Mouse (Mus musculus) kidney, adult 2 months (tissue): Measurements from ENCODE around the gene Cyth3.

ENCODE experiments used
- CTCF ChIP-seq: fragments of 200-500 bp; conservative IDR thresholded peaks from 2 replicates; pipeline ENCODE4 v1.5.1; 2011; ENCODE audit warnings: low read depth, mild to moderate bottlenecking, control low read depth, low read length, moderate library complexity, mixed read lengths; ENCODE audit not compliant: insufficient read depth, insufficient read length
- POLR2A ChIP-seq: fragments of 200-500 bp; IDR thresholded peaks from one replicate; pipeline ENCODE4 v1.6.1; 2011; ENCODE audit warnings: low read depth, low read length, control low read depth

GRCm38 (mm10) chr5:143633877-143634276, 11.6 kb downstream of the Cyth3 start:
- TF ChIP-seq POLR2A (no peak), CTCF (no peak)
